Mouse (Mus musculus) myocyte (in vitro differentiated cells): Measurements from ENCODE around the gene Hspa8.
"Not testable (repeated sequence)": the region's sequence is repeated elsewhere in the genome, so short reads cannot be mapped to it uniquely, and the experiment has no call there.

Experiments used
- CEBPB ChIP-seq: IDR thresholded peaks from 2 replicates; pipeline ENCODE4 v1.6.1; 2011; ENCODE audit warnings: mild to moderate bottlenecking, moderate library complexity; ENCODE audit not compliant: poor library complexity, insufficient read depth, severe bottlenecking
- E2F4 ChIP-seq: IDR thresholded peaks from one replicate; pipeline ENCODE4 v1.6.1; 2011; ENCODE audit warnings: mild to moderate bottlenecking, control low read depth, moderate library complexity; ENCODE audit not compliant: insufficient read depth
- MAX ChIP-seq: IDR thresholded peaks from one replicate; pipeline ENCODE4 v1.6.1; 2011; ENCODE audit warnings: low read depth, mild to moderate bottlenecking, control low read depth
- MYOD1 ChIP-seq, 3 experiments: IDR thresholded peaks; one replicate each; pipeline ENCODE4 v1.6.1; 2011; ENCODE audit warnings: control low read depth in 2 of 3, low read depth in 2 of 3, mild to moderate bottlenecking in 2 of 3, moderate library complexity in 1 of 3; ENCODE audit not compliant: insufficient read length in 2 of 3, control insufficient read depth in 1 of 3
- MYOG ChIP-seq, 3 experiments: IDR thresholded peaks; one replicate each; pipeline ENCODE4 v1.6.1; 2011; ENCODE audit warnings: control low read depth in 2 of 3, low read depth in 2 of 3, mild to moderate bottlenecking in 2 of 3; ENCODE audit not compliant: insufficient read length in 2 of 3, control insufficient read depth in 1 of 3, insufficient read depth in 1 of 3
- POLR2A ChIP-seq: IDR thresholded peaks from one replicate; pipeline ENCODE4 v1.6.1; 2011; ENCODE audit warnings: low read depth, mild to moderate bottlenecking, control low read depth, moderate library complexity; ENCODE audit not compliant: insufficient read length
- POLR2AphosphoS2 ChIP-seq: IDR thresholded peaks from one replicate; pipeline ENCODE4 v1.6.1; 2011; ENCODE audit warnings: low read depth, control low read depth; ENCODE audit not compliant: insufficient read length
- REST ChIP-seq: IDR thresholded peaks from one replicate; pipeline ENCODE4 v1.6.1; 2011; ENCODE audit warnings: mild to moderate bottlenecking, control low read depth, moderate library complexity; ENCODE audit not compliant: insufficient read depth, insufficient read length
- SRF ChIP-seq: IDR thresholded peaks from one replicate; pipeline ENCODE4 v1.6.1; 2011; ENCODE audit warnings: low read depth; ENCODE audit not compliant: control insufficient read depth, insufficient read length
- TCF12 ChIP-seq: IDR thresholded peaks from one replicate; pipeline ENCODE4 v1.6.1; 2011; ENCODE audit warnings: mild to moderate bottlenecking, control low read depth; ENCODE audit not compliant: poor library complexity, insufficient read depth, severe bottlenecking
- TCF3 ChIP-seq: IDR thresholded peaks from one replicate; pipeline ENCODE4 v1.6.1; 2011; ENCODE audit warnings: low read depth, control low read depth; ENCODE audit not compliant: insufficient read length
- USF1 ChIP-seq: IDR thresholded peaks from one replicate; pipeline ENCODE4 v1.6.1; 2011; ENCODE audit warnings: low read depth, mild to moderate bottlenecking, control low read depth, moderate library complexity

DNA sequence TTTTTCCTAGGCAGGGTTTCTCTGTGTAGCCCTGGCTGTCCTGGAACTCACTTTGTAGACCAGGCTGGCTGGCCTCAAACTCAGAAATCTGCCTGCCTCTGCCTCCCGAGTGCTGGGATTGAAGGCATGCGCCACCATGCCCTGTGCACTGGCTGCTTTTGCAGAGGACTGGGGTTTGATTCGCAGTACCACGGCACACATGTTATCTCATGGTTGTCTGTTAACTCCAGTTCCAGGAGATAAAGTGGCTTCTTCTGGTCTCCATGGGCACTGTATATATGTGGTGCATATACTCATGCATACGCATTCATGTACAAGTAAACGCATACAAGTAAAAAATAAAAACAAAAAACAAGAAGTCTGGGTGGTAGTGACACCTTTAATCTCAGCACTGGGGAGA, 14.0 kb upstream of the Hspa8 start:
- TF ChIP-seq MYOD1 (IDR thresholded peaks at IDR 0.05; ENCODE audit: control insufficient read depth in 1 of 3, insufficient read length in 2 of 3, low read depth in 2 of 3); MYOG (IDR thresholded peaks at IDR 0.05; ENCODE audit: control insufficient read depth in 1 of 3, insufficient read depth in 1 of 3, insufficient read length in 2 of 3, low read depth in 2 of 3); MAX; POLR2A; TCF12; TCF3; USF1; POLR2AphosphoS2; E2F4; CEBPB; SRF; REST: not testable (repeated sequence)
